Mouse (Mus musculus): Measurements from ENCODE around the gene Rps19. TPM values are rescaled to one million over a fixed set of nuclear protein-coding genes. Genes with fewer than 3 reads are reported as not detected.

Rps19 gene
- polyA plus RNA-seq, 1 experiment: 627 TPM

DNA sequence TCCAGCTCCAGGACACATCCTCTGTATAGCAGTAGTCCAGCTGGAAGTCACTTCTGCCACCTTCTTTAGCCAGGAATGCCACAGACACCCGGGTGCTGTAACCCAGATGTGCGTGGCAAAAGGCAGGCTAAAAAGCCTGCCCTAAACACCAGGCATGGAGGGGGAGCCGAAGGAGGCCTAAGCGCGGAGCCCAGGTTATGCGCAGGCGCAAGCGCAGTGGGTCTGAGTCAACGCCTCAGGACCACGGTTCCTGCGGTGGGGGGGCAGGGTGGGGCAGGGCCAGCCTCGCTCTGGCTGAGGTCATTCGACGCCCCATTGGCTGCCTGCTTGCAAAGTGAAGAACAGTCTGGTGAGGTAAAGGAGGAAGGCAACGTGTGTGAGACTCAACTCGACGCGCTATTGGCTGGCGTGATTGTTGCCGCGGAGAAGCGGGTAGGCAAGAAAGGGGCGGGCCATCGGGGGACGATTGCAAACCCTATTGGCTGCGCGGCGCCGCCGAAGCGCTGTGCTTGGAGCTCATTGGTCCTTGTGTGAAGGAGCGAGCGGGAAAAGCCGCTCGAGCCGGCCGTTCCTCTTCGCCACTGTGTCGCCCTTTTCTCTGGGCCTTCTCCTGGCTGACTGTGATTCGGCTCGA is 14.5 kb upstream of the Rps19 start, which contains the start of the genes Lypd4 and Dmrtc2:
Lypd4 (minus strand) TSS at position 410 of the 634 bp plus-strand sequence.
Dmrtc2 (plus strand) TSS at position 526 of the 634 bp plus-strand sequence.
- DNase-seq (ENCODE audit: low read depth in 1 of 2, low spot score in 2 of 2): no peak
- Histone ChIP-seq H3K27ac (ENCODE audit: insufficient read depth, low read length) (no peak within 1 kb of the TSS), H3K36me3 (ENCODE audit: control insufficient read depth, insufficient read depth, low read length) (no peaks in the 10 kb centered on the region), H3K27me3 (ENCODE audit: control insufficient read depth, insufficient read depth, low read length) (no peaks in the 10 kb centered on the region), H3K4me1 (ENCODE audit: control insufficient read depth, insufficient read depth, insufficient read length) (no peaks in the 10 kb centered on the region), H3K4me3 (ENCODE audit: extremely low read depth, insufficient read depth, insufficient read length) (no peak within 1 kb of the TSS)
- TF ChIP-seq POLR2A (IDR thresholded peaks at IDR 0.05; ENCODE audit: low read depth, low read length) (no peak), CTCF (IDR thresholded peaks at IDR 0.05; ENCODE audit: extremely low read depth, insufficient read depth, insufficient read length, insufficient replicate concordance) (no peak)
- WGBS: 71% methylated on average over 41 of the region's 41 CpGs

DNA sequence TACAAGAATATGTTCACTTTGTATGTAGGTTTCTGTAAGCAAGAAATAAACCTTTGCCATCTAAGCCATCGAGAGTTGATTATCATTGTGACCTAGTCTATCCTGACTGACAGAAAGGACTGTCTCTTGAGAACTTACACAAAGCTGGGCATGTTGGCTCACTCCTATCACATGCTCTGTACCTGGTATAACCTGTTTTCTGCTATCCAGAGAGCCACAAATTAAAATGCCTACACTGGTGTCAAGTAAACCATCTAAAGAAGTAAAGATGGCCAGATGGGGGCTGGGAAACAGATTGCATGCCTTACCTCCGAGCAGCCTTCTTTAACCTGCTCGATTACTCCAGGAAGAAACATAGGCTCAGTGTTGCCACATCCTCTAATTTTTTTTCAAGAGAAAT is 6.6 kb upstream of the Rps19 start:
- DNase-seq (ENCODE audit: low read depth in 1 of 2, low spot score in 2 of 2): no peak
- 77% methylated on average over 3 of the region's 3 CpGs for WGBS
- H3K27ac ChIP-seq (ENCODE audit: insufficient read depth, low read length): no peak overlapping the region
- H3K4me3 ChIP-seq (ENCODE audit: extremely low read depth, insufficient read depth, insufficient read length): no peak overlapping the region
- H3K27me3 ChIP-seq (ENCODE audit: control insufficient read depth, insufficient read depth, low read length): no peaks in the 10 kb centered on the region
- no peaks in the 10 kb centered on the region for H3K36me3 ChIP-seq (ENCODE audit: control insufficient read depth, insufficient read depth, low read length)
- H3K4me1 ChIP-seq (ENCODE audit: control insufficient read depth, insufficient read depth, insufficient read length): no peaks in the 10 kb centered on the region
- TF ChIP-seq CTCF (IDR thresholded peaks at IDR 0.05; ENCODE audit: extremely low read depth, insufficient read depth, insufficient read length, insufficient replicate concordance) (no peak), POLR2A (IDR thresholded peaks at IDR 0.05; ENCODE audit: low read depth, low read length) (no peak)

DNA sequence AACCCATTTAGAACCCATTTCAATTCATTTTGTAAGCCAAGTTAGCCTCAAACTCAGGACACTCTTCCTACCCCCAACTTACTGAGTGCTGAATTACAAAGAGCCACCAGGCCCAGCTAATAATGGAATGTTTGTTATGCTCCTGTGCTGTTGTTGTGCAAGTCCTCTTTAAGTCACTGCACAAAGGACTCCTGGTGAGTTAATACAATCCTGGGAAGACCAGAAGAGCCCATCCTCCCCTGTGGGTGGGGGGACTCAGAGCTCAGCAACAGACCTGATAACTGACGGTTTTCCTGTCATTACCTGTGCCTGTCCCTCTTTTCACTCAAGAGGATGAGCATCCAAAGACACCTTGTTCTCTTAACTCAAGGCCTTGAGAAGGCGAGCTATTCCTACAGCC is 4.6 kb upstream of the Rps19 start:
- no peaks in the 10 kb centered on the region for H3K4me1 ChIP-seq (ENCODE audit: control insufficient read depth, insufficient read depth, insufficient read length)
- 85% methylated on average over 2 of the region's 2 CpGs for WGBS
- H3K27me3 ChIP-seq (ENCODE audit: control insufficient read depth, insufficient read depth, low read length): no peaks in the 10 kb centered on the region
- H3K4me3 ChIP-seq (ENCODE audit: extremely low read depth, insufficient read depth, insufficient read length): no peak overlapping the region
- no peak for DNase-seq (ENCODE audit: low read depth in 1 of 2, low spot score in 2 of 2)
- H3K27ac ChIP-seq (ENCODE audit: insufficient read depth, low read length): no peak overlapping the region
- H3K36me3 ChIP-seq (ENCODE audit: control insufficient read depth, insufficient read depth, low read length): no peaks in the 10 kb centered on the region
- no peak for TF ChIP-seq POLR2A (IDR thresholded peaks at IDR 0.05; ENCODE audit: low read depth, low read length)
- TF ChIP-seq CTCF (IDR thresholded peaks at IDR 0.05; ENCODE audit: extremely low read depth, insufficient read depth, insufficient read length, insufficient replicate concordance): no peak

DNA sequence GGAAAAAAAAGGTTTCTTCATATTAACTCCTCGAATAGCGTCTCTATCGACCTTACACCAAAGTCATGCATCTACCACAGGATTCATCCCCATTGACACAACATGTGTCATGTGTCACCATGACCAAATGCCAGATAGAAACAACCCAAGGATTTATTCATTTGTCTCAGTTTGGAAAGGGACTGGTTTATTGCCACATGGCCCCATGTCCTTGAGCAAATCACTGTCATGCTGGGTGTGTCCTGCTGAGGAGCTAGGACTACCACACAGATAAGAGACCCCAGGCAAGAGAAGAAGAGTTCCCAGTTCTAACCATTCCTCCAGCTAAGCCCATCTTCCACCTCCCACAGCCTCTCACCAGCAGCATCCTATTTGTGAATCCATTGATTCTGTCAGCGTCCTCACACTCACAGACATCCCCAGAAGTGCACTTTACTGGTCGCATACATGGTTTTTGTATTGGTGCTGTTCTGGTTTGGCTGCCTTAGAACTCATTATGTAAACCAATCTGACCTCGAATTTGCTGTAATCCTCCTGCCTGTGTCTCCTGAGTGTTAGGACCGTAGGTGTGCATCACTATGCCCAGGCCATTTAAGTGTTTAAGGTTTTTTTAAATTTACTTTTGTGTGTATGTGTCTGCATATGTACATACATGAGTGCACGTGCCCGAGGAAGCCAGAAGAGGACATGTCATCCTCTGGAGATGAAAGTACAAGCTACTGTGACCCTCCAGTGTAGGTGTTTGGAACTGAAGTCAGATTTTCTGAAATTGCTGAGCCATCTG is 1.6 kb upstream of the Rps19 start:
- TF ChIP-seq CTCF (IDR thresholded peaks at IDR 0.05; ENCODE audit: extremely low read depth, insufficient read depth, insufficient read length, insufficient replicate concordance) (no peak), POLR2A (IDR thresholded peaks at IDR 0.05; ENCODE audit: low read depth, low read length) (no peak)
- Histone ChIP-seq H3K4me3 (ENCODE audit: extremely low read depth, insufficient read depth, insufficient read length) (no peak overlapping the region), H3K27me3 (ENCODE audit: control insufficient read depth, insufficient read depth, low read length) (no peaks in the 10 kb centered on the region), H3K4me1 (ENCODE audit: control insufficient read depth, insufficient read depth, insufficient read length) (peaks cover 12% of the 10 kb centered on the region; the same call in 1 of the 2 replicates), H3K36me3 (ENCODE audit: control insufficient read depth, insufficient read depth, low read length) (peaks cover 14% of the 10 kb centered on the region), H3K27ac (ENCODE audit: insufficient read depth, low read length) (no peak overlapping the region)
- no peak for DNase-seq (ENCODE audit: low read depth in 1 of 2, low spot score in 2 of 2)
- WGBS: 93% methylated on average over 9 of the region's 9 CpGs

DNA sequence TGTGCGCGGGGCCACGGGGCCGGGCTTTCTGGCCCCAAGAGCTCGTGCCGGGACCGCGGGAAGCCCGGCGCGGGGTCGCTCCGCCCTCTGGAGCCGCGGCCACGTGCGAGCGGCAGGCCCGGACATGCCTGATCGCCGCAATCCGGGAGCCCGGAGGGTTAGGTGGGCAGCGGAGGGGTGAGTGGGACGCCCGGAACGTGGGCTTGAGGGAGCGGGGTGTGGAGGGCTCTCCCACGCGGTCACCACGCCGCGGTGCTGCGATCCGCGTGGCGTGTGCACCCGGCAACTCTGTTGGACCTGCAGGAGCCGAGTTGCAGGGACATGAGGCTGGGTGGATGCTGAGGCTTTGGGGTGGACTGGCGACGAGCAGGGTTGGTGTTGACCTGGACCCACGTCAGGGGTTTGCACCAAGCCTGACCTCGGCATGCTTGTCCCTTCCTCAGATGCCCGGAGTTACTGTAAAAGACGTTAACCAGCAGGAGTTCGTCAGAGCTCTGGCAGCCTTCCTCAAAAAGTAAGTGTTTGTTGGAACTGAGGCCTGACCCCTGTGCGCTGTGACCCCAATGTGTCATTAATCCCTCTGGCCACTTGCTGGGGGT is 621 bp downstream of the Rps19 start:
- peak overlapping the region; percentile 86 for H3K4me3 ChIP-seq (ENCODE audit: extremely low read depth, insufficient read depth, insufficient read length)
- no peak for DNase-seq (ENCODE audit: low read depth in 1 of 2, low spot score in 2 of 2)
- TF ChIP-seq POLR2A (IDR thresholded peaks at IDR 0.05; ENCODE audit: low read depth, low read length) (no peak), CTCF (IDR thresholded peaks at IDR 0.05; ENCODE audit: extremely low read depth, insufficient read depth, insufficient read length, insufficient replicate concordance) (no peak)
- WGBS: under 1% methylated on average over 47 of the region's 47 CpGs
- H3K27me3 ChIP-seq (ENCODE audit: control insufficient read depth, insufficient read depth, low read length): no peaks in the 10 kb centered on the region
- H3K27ac ChIP-seq (ENCODE audit: insufficient read depth, low read length): peak overlapping the region; percentile 77
- peaks cover 28% of the 10 kb centered on the region for H3K36me3 ChIP-seq (ENCODE audit: control insufficient read depth, insufficient read depth, low read length)
- H3K4me1 ChIP-seq (ENCODE audit: control insufficient read depth, insufficient read depth, insufficient read length): peaks cover 19% of the 10 kb centered on the region; the same call in 1 of the 2 replicates

DNA sequence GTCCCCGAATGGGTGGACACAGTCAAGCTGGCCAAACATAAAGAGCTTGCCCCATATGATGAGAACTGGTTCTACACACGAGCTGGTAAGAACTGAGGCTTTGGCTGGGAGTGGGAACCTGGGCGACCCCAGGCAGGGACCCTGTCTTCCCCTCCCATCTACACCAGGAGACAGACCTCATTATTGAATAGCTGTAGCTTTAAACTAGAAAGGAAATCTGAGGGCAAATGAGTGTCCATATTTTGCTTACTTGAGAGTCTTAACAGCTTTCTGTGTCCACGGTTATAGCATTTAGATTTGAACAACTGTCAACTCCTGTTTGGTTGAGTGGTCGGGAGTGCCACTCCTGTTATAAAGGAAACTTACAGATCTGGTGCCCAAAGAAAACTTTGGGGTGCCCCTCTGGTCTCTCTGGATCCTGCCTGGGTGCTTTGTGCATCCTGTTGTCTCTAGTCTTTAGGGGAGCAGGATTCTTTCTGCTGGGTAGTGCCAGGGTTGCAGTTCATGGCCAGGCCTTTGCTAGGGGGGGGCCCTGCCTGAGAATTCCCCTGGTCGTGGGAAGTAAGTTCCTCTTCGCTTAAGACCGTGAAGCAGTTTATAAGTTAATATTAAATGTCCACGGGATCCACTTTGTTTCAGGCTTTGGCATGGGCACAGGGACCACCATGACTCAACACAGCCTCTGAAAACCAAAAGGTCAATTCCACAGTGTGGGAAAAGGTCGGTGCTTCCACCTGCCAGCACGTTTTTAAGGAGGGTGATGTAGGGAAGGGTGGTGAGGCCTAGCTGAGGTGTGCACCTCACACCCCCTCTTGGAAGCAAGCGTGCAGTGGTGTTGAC is 1.5 kb downstream of the Rps19 start:
- H3K27me3 ChIP-seq (ENCODE audit: control insufficient read depth, insufficient read depth, low read length): no peaks in the 10 kb centered on the region
- whole genome bisulfite sequencing: 8% methylated on average over 12 of the region's 12 CpGs
- no peak for TF ChIP-seq CTCF (IDR thresholded peaks at IDR 0.05; ENCODE audit: extremely low read depth, insufficient read depth, insufficient read length, insufficient replicate concordance)
- TF ChIP-seq POLR2A (IDR thresholded peaks at IDR 0.05; ENCODE audit: low read depth, low read length): no peak
- peaks cover 29% of the 10 kb centered on the region for H3K36me3 ChIP-seq (ENCODE audit: control insufficient read depth, insufficient read depth, low read length)
- peaks cover 21% of the 10 kb centered on the region; the same call in 1 of the 2 replicates for H3K4me1 ChIP-seq (ENCODE audit: control insufficient read depth, insufficient read depth, insufficient read length)
- DNase-seq (ENCODE audit: low read depth in 1 of 2, low spot score in 2 of 2): no peak
- H3K27ac ChIP-seq (ENCODE audit: insufficient read depth, low read length): peak overlapping the region; percentile 24; the same call in 1 of the 2 replicates
- H3K4me3 ChIP-seq (ENCODE audit: extremely low read depth, insufficient read depth, insufficient read length): peak overlapping the region; percentile 35
